Mouse (Mus musculus) embryonic facial prominence, embryonic 15.5 days (tissue): ENCODE results near the gene Gm10192. TPM values are rescaled to one million over a fixed set of nuclear protein-coding genes. Genes with fewer than 3 reads are reported as not detected.

Experiments used
- ATAC-seq: fragments of 200-750 bp; cut with Nextera tagmentation; 2 replicates; pipeline ENCODE4 v1.8.0; 2017; ENCODE audit warnings: low read depth, moderate TSS enrichment; ENCODE audit not compliant: insufficient number of reproducible peaks, low FRiP score, low TSS enrichment
- H3K27ac ChIP-seq: fragments of 300-500 bp; sonication (generic); replicated peaks from 2 replicates; pipeline ENCODE4 v1.5.1; 2015; ENCODE audit warnings: mild to moderate bottlenecking, inconsistent platforms
- H3K27me3 ChIP-seq: fragments of 300-500 bp; sonication (generic); 2 replicates; pipeline ENCODE4 v1.6.1; 2015; ENCODE audit warnings: inconsistent platforms
- H3K36me3 ChIP-seq: fragments of 300-500 bp; sonication (generic); 2 replicates; pipeline ENCODE4 v1.6.1; 2015; ENCODE audit warnings: mild to moderate bottlenecking, inconsistent platforms
- H3K4me1 ChIP-seq: fragments of 300-500 bp; sonication (generic); 2 replicates; pipeline ENCODE4 v1.6.1; 2015; ENCODE audit warnings: inconsistent platforms
- H3K4me2 ChIP-seq: fragments of 300-500 bp; sonication (generic); replicated peaks from 2 replicates; pipeline ENCODE4 v1.6.1; 2015; ENCODE audit warnings: mild to moderate bottlenecking, inconsistent platforms
- H3K4me3 ChIP-seq: fragments of 300-500 bp; sonication (generic); replicated peaks from 2 replicates; pipeline ENCODE4 v1.5.1; 2015; ENCODE audit warnings: mild to moderate bottlenecking, inconsistent platforms
- H3K9ac ChIP-seq: fragments of 300-500 bp; sonication (generic); 2 replicates; pipeline ENCODE4 v1.6.1; 2015; ENCODE audit warnings: inconsistent platforms
- H3K9me3 ChIP-seq: fragments of 300-500 bp; sonication (generic); replicated peaks from 2 replicates; pipeline ENCODE4 v1.6.1; 2016; ENCODE audit warnings: inconsistent platforms
- WGBS: fragments of 180-500 bp; shearing (Covaris S2); methylation state at CpG from one replicate; pipeline ENCODE4 v1.1.7; 2015; 5-methylcytosine and 5-hydroxymethylcytosine counted together
- polyA plus RNA-seq: library from polyadenylated mRNA; unstranded; fragments of >200 nt; fragmentation: Nextera tagmentation; extraction: Ambion mirVana; gene quantifications from 2 replicates; pipeline ENCODE4 v1.2.1, GENCODE M21; 2015

The Gm10192 gene
- polyA plus RNA-seq, 1 experiment from 2014 or later = not detected

DNA sequence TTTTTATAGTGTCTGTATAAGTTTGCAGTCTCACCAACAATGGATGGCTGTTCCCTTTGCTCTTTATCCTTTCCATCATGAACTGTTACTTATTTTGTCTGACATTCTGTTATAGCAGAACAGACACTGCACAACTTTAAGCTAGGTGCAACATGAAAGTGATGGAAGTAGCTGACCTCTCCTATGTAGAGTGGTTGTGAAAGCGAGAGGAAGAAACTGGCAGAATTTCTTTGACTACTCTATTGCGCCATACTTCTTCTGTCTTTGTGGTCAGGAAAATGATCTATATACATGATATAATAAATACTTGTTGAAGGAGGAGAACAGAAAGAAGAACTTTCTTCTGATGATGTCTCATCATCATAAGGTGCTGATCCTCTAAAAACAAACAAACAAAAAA, 40.5 kb downstream of the Gm10192 start:
- no peaks in the 10 kb centered on the region for H3K9me3 ChIP-seq
- ATAC-seq = no peak
- H3K4me2 ChIP-seq = no peak overlapping the region
- no peak overlapping the region for H3K27ac ChIP-seq
- no peaks in the 10 kb centered on the region for H3K27me3 ChIP-seq
- no peaks in the 10 kb centered on the region for H3K4me1 ChIP-seq
- no peaks in the 10 kb centered on the region for H3K36me3 ChIP-seq
- H3K9ac ChIP-seq = no peak overlapping the region
- no peak overlapping the region for H3K4me3 ChIP-seq
- WGBS = 90% methylated on average over 2 of the region's 2 CpGs
